1 mouse cellular context compared by ENCODE assay signal in the genomic region with DNA sequence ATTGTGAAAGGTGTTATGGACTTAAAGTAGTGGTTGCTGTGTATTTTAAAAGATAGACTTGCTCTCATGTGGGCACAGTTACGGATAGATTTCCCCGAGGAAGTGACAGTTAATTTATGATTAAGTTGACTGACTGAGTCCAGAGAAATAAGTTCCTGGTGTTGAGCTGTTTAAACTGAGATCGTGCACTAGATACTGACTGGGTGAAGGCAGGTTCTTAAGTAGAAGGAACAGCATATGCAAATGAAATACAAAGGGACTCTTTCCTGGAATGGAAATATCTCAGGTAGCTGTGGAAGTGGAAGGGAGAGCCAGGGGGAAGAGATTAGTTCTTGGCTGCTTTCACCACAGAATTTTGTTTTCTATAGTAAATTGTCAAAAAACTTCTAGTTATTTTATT.
A peak's percentile ranks its signal among the peaks of the same experiment; 100 is the strongest.
TF ChIP-seq lines count a peak whose summit lies in the region.

No protein-coding gene starts in this region.

TF ChIP-seq in MEL, 35 proteins besides CTCF, POLR2A, EP300 and RAD21 (continued from another document):
- TF ChIP-seq TAL1 (IDR thresholded peaks at IDR 0.05; ENCODE audit: low read length) (no peak), ZMIZ1 (IDR thresholded peaks at IDR 0.05; ENCODE audit: low read depth, low read length) (no peak), MYB (IDR thresholded peaks at IDR 0.05; ENCODE audit: low read depth, low read length) (0 out of 2 replicates have a peak, but pooled peaks have one; percentile 28), ETS1 (IDR thresholded peaks at IDR 0.05; ENCODE audit: low read depth, low read length) (peak; percentile 47; the same call in 1 of the 2 replicates), GATA1 (IDR thresholded peaks at IDR 0.05; ENCODE audit: low read depth, low read length) (peak; percentile 76)
TF ChIP-seq in MEL: peak in this region for 5.
